Mouse (Mus musculus): Measurements from ENCODE around the gene Atf6. TPM values are rescaled to one million over a fixed set of nuclear protein-coding genes. Genes with fewer than 3 reads are reported as not detected.

The Atf6 gene
- polyA plus RNA-seq, 1 experiment from 2014 or later = 8.3 TPM

DNA sequence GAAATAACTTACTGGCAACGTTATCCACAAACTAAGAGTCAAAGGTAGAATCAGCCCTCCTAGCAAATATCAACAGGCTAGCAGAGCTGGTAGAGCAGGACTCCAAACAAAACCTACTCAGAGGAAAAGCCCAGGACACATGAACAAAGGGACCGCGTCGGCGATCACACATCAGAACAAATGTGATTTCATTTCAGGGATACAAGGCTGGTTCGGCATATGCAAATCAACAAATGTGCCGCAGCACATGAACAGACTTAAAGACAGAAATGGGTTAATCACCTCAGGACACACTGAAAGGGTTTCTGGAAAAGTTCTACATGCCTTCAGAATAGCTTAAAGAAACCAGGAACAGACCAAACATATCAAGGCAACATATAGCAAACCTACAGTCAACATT is 155.8 kb downstream of the Atf6 start:
- no peaks in the 10 kb centered on the region for H3K27me3 ChIP-seq
- no peak overlapping the region for H3K4me3 ChIP-seq
- no peak for ATAC-seq (ENCODE audit: insufficient number of reproducible peaks, low FRiP score, low TSS enrichment, low read depth)
- H3K4me2 ChIP-seq = no peak overlapping the region
- no peak overlapping the region for H3K27ac ChIP-seq
- 95% methylated on average over 7 of the region's 7 CpGs for WGBS
- no peaks in the 10 kb centered on the region for H3K9me3 ChIP-seq
- H3K36me3 ChIP-seq = 0 out of 2 replicates have a peak, but pooled peaks cover 4% of the 10 kb centered on the region
- no peaks in the 10 kb centered on the region; the same call in 1 of the 2 replicates for H3K4me1 ChIP-seq
- no peak overlapping the region for H3K9ac ChIP-seq

DNA sequence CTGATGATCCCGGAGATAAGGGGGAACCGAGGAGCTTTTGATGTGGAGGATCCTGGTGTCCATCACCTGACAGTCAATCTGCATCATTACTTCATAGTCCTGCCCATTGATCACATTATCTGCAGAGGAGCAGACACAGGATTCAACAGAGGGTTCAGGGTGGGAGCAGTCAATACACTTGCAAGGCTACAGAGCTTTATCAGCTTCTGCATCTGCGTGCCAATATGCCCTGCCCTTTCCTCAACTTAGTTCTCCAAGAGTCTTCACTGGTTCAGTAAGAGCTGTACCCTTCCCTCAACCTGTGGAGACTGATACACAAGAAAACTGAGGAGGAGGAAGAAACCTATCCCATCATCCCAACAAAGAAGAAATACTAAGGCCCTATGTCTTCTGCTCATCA is 157.6 kb downstream of the Atf6 start:
- 87% methylated on average over 3 of the region's 3 CpGs for whole genome bisulfite sequencing
- 0 out of 2 replicates have a peak, but pooled peaks cover 4% of the 10 kb centered on the region for H3K36me3 ChIP-seq
- H3K9me3 ChIP-seq = no peaks in the 10 kb centered on the region
- no peak overlapping the region for H3K4me2 ChIP-seq
- H3K4me1 ChIP-seq = no peaks in the 10 kb centered on the region
- ATAC-seq (ENCODE audit: insufficient number of reproducible peaks, low FRiP score, low TSS enrichment, low read depth) = no peak
- H3K27ac ChIP-seq = no peak overlapping the region
- H3K9ac ChIP-seq = no peak overlapping the region
- no peaks in the 10 kb centered on the region for H3K27me3 ChIP-seq
- no peak overlapping the region for H3K4me3 ChIP-seq

DNA sequence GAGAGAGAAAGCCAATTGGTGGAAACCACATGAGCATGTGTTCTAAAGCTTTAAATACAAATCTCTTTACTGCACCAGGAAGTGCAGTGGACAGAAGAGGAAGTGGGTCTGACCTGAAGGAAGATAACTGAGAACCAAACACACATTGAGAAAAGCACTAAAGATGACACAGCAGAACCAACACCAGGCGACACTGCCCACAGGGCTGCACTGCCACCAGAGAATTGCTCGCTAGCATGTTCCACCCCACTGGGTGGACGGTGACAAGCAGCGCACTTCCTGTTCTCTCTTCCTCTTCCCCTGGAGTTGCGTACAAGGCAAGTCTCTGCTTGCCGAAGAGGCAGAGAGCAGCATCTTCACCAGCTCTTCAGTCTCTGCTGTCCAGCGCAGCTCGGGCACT is 158.1 kb downstream of the Atf6 start:
- Histone ChIP-seq H3K36me3 (0 out of 2 replicates have a peak, but pooled peaks cover 4% of the 10 kb centered on the region), H3K27me3 (no peaks in the 10 kb centered on the region), H3K9ac (no peak overlapping the region), H3K4me3 (no peak overlapping the region), H3K27ac (no peak overlapping the region), H3K9me3 (no peaks in the 10 kb centered on the region), H3K4me2 (no peak overlapping the region), H3K4me1 (no peaks in the 10 kb centered on the region)
- ATAC-seq (ENCODE audit: insufficient number of reproducible peaks, low FRiP score, low TSS enrichment, low read depth) = no peak
- WGBS = 93% methylated on average over 8 of the region's 8 CpGs

DNA sequence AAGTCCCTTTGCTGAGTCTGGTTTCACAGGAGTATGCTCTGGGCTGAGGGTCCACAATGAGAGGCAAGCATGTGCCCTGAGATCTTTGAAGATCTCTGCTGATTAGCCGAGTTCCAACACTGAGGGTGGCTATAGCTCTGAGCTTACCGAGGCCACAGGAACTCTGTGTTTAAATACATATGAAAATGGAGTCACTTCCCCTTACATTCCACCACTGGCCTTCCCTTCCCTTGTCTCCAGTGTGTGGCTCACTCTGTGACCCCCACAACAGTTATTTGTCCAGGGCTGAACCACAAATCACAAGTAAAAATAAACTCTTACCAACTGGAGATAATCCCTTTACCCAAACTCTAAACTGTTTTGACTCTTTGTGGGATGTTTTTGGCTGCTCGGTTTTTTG is 158.5 kb downstream of the Atf6 start:
- Histone ChIP-seq H3K27ac (no peak overlapping the region), H3K9ac (no peak overlapping the region), H3K36me3 (0 out of 2 replicates have a peak, but pooled peaks cover 4% of the 10 kb centered on the region), H3K4me2 (no peak overlapping the region), H3K4me3 (no peak overlapping the region), H3K9me3 (no peaks in the 10 kb centered on the region), H3K27me3 (no peaks in the 10 kb centered on the region), H3K4me1 (no peaks in the 10 kb centered on the region)
- no peak for ATAC-seq (ENCODE audit: insufficient number of reproducible peaks, low FRiP score, low TSS enrichment, low read depth)
- 78% methylated on average over 3 of the region's 3 CpGs for WGBS

DNA sequence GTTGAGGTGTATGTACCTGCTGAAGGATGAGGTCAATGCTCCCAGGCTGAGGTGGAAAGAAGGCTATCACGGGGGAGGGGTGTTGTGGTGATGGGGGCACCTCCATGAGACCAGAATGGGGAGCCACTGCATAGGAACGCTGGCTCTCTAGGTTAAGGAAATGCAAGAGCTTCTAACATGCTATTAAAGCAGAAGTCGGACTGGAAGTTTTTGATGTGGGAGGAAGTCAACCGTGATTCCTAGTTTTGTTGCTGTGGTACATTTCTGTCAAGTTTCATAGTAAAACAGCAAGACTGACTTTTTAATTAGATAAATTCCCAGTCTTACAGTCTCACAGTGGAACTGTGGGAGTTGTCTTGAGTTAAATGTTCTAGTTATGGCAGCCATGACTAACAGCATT is 161.5 kb downstream of the Atf6 start:
- Histone ChIP-seq H3K27me3 (no peaks in the 10 kb centered on the region), H3K4me1 (peaks cover 8% of the 10 kb centered on the region), H3K27ac (no peak overlapping the region), H3K9ac (no peak overlapping the region), H3K36me3 (0 out of 2 replicates have a peak, but pooled peaks cover 4% of the 10 kb centered on the region), H3K4me2 (no peak overlapping the region), H3K4me3 (no peak overlapping the region), H3K9me3 (no peaks in the 10 kb centered on the region)
- no peak for ATAC-seq (ENCODE audit: insufficient number of reproducible peaks, low FRiP score, low TSS enrichment, low read depth)
- 73% methylated on average over 4 of the region's 4 CpGs for WGBS

DNA sequence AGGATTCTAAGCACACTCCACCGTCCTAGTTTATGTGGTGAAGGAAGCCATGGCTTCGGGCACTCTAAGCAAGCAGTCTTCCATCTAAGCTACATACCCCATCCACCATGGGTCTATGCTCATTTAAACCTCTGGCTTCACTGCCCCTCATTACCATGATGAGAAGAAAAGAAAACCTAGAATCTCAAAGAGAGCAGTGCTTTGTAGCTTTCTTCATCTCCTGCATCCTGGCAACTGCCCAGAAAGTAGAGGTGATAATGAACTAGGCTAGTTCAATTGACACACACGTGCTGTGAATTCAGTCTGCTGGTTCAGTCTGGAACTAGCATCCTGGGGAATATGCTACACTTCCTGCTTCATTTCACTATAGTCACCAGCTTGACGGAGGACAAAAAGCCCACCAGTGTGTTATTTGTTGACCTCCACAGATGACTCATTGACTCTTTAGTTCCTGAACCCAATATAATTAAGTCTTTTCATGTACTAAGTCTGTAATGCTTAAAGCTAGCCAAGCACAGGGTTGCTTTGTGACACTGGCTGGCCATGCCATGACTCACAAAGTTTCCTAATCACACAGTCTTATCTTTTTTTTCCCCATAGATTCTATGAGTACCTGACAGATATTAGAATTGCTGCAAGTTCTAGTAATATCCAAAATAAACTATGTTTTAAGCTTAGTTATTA is 162.5 kb downstream of the Atf6 start:
- H3K27me3 ChIP-seq = no peaks in the 10 kb centered on the region
- H3K9me3 ChIP-seq = no peaks in the 10 kb centered on the region
- 0 out of 2 replicates have a peak, but pooled peaks cover 4% of the 10 kb centered on the region for H3K36me3 ChIP-seq
- H3K27ac ChIP-seq = no peak overlapping the region
- H3K9ac ChIP-seq = no peak overlapping the region
- no peak for ATAC-seq (ENCODE audit: insufficient number of reproducible peaks, low FRiP score, low TSS enrichment, low read depth)
- 69% methylated on average over 4 of the region's 4 CpGs for WGBS
- H3K4me2 ChIP-seq = no peak overlapping the region
- H3K4me1 ChIP-seq = peaks cover 13% of the 10 kb centered on the region
- H3K4me3 ChIP-seq = no peak overlapping the region

DNA sequence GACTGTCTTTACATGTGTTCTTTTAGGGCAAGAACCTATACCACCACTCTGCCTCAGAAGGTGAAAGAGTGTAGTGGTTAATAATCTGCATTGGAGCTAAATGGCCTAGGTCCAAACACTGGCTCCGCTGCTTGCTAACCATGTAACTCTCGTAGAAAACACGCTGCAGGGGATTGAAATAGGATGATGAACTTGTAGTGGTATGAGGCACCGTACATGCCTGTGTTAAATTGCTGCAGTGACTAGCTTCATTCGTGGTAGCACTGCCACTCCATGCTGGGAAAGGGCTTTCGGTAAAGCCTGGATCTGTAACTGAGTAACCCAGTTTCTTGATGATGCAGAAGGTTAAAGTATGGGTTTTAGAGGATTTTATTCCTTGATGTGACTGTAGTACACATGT is 163.5 kb downstream of the Atf6 start:
- no peaks in the 10 kb centered on the region for H3K27me3 ChIP-seq
- no peaks in the 10 kb centered on the region for H3K9me3 ChIP-seq
- no peak overlapping the region for H3K4me3 ChIP-seq
- peaks cover 19% of the 10 kb centered on the region for H3K4me1 ChIP-seq
- no peak for ATAC-seq (ENCODE audit: insufficient number of reproducible peaks, low FRiP score, low TSS enrichment, low read depth)
- H3K36me3 ChIP-seq = 0 out of 2 replicates have a peak, but pooled peaks cover 4% of the 10 kb centered on the region
- 80% methylated on average over 6 of the region's 6 CpGs for WGBS
- no peak overlapping the region for H3K27ac ChIP-seq
- H3K9ac ChIP-seq = no peak overlapping the region
- no peak overlapping the region for H3K4me2 ChIP-seq

DNA sequence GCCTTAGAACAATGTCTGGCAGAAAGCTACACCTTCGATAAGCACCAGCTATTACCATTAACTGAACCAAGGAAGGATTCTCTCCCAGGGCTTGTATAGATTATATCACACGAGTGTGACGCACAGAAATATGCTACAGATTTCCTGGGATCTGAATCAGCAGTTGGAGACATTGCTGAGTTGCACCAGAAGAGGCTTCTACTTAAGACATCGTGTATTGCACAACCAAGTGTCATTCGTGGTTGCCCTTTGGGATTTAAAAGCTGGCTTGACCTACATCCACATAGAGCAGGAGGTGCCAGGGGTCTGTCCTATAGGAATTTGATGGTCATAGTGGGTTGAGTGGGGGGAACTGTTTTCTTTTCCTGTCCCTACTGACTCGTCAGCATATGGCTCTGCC is 164.6 kb downstream of the Atf6 start:
- Histone ChIP-seq H3K4me3 (no peak overlapping the region), H3K27me3 (no peaks in the 10 kb centered on the region), H3K4me2 (no peak overlapping the region), H3K9ac (no peak overlapping the region), H3K27ac (no peak overlapping the region), H3K9me3 (no peaks in the 10 kb centered on the region), H3K36me3 (0 out of 2 replicates have a peak, but pooled peaks cover 3% of the 10 kb centered on the region), H3K4me1 (peaks cover 22% of the 10 kb centered on the region)
- 73% methylated on average over 6 of the region's 6 CpGs for WGBS
- ATAC-seq (ENCODE audit: insufficient number of reproducible peaks, low FRiP score, low TSS enrichment, low read depth) = no peak

DNA sequence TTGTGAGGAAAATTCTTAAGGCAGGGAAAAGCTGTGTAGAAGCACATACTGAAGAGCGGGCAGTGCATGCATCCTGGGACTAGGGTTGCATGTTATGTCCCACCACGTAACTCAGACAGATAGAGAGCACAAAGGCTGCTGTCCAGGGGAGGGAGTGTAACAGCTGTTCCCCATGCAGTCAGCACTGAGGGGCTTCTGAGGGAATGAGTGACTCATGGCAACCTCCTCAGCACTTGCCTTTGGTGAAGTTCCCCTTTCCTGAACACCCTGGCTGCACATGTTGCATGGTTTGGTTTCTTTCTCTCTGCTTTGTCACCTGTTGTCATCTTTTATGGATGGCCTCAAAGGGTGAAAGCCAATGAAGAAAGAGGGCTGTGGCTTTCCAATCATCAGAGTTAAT is 165.3 kb downstream of the Atf6 start:
- 78% methylated on average over 2 of the region's 2 CpGs for WGBS
- H3K4me1 ChIP-seq = peaks cover 22% of the 10 kb centered on the region
- no peaks in the 10 kb centered on the region for H3K9me3 ChIP-seq
- H3K9ac ChIP-seq = no peak overlapping the region
- H3K4me3 ChIP-seq = no peak overlapping the region
- no peaks in the 10 kb centered on the region for H3K27me3 ChIP-seq
- H3K36me3 ChIP-seq = no peaks in the 10 kb centered on the region
- H3K27ac ChIP-seq = no peak overlapping the region
- ATAC-seq (ENCODE audit: insufficient number of reproducible peaks, low FRiP score, low TSS enrichment, low read depth) = no peak
- H3K4me2 ChIP-seq = no peak overlapping the region

DNA sequence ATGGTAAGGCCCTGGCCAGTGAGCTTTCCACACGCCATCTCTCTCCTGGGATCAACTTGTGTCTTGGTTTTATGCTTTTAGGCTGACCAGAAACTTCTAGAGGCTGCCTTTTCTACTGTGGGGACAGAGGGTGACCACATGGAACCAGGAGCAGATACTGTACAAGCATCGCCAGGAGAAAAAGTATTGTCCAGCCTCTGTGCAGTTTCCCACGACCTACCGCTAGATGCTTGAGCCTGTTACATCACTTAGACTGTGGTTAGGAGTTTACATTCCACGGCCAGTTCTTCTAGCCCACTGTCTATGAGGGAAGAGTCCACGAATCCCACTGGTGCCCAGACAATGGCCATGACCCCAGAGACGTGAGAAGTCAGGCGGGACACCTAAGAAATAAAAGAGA is 166.0 kb downstream of the Atf6 start:
- 75% methylated on average over 8 of the region's 8 CpGs for WGBS
- Histone ChIP-seq H3K9me3 (no peaks in the 10 kb centered on the region), H3K4me3 (no peak overlapping the region), H3K4me2 (no peak overlapping the region), H3K27ac (no peak overlapping the region), H3K27me3 (no peaks in the 10 kb centered on the region), H3K36me3 (no peaks in the 10 kb centered on the region), H3K4me1 (peaks cover 22% of the 10 kb centered on the region), H3K9ac (no peak overlapping the region)
- no peak for ATAC-seq (ENCODE audit: insufficient number of reproducible peaks, low FRiP score, low TSS enrichment, low read depth)

DNA sequence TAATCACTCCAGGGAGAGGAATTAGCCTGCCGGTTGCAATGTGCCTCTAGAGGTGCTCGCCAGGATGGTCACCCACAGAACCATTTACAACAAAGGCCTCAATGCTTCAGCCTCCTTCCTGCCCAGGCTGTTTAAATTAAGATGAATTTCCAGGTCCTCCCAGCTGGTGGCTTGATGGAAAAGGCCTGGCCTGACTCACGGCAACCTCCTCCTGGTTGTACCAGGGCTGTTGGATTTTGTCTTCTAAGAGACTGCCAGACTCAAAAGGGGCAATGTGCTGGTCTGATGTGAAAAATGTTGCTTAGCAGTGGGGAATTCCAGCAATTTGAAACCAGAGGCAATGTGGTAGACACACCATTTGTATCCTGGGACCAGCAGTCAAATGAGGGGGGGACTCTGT is 166.4 kb downstream of the Atf6 start:
- WGBS = 33% methylated on average over 3 of the region's 3 CpGs
- Histone ChIP-seq H3K36me3 (no peaks in the 10 kb centered on the region), H3K27ac (no peak overlapping the region), H3K9ac (no peak overlapping the region), H3K4me2 (no peak overlapping the region), H3K4me1 (peaks cover 22% of the 10 kb centered on the region), H3K9me3 (no peaks in the 10 kb centered on the region), H3K27me3 (no peaks in the 10 kb centered on the region), H3K4me3 (no peak overlapping the region)
- no peak for ATAC-seq (ENCODE audit: insufficient number of reproducible peaks, low FRiP score, low TSS enrichment, low read depth)

DNA sequence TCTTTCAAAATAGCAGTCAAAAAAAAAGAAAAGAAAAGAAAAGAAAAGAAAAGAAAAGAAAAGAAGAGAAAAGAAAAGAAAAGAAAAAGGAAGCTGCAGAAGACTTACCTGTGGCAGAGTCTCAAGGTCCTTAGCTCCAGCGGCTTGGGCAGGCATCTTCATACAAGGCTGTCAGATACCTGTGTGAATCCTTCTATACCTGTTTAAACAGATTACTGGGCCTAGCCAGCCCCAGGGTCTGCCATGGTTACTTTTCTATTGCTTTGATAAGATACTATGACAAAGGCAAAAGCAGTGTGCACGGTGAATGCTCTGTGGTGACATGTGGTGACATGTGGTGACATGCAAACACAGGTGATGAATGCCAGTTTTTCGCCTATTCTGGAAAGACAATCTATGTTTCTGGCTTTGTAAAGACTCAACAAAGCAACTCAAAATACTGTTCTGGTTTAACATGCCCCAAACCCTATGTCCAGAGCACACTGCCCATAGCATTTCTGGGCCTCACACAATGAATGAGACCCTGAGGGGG is 167.0 kb downstream of the Atf6 start:
- Histone ChIP-seq H3K4me3 (no peak overlapping the region), H3K9me3 (no peaks in the 10 kb centered on the region), H3K4me2 (no peak overlapping the region), H3K27ac (no peak overlapping the region), H3K9ac (no peak overlapping the region), H3K27me3 (no peaks in the 10 kb centered on the region), H3K36me3 (no peaks in the 10 kb centered on the region), H3K4me1 (peaks cover 22% of the 10 kb centered on the region)
- no peak for ATAC-seq (ENCODE audit: insufficient number of reproducible peaks, low FRiP score, low TSS enrichment, low read depth)
- WGBS = 77% methylated on average over 3 of the region's 3 CpGs

Data from limb, embryonic 15.5 days (tissue).